Mouse (Mus musculus) embryonic facial prominence, embryonic 11.5 days (tissue): Measurements from ENCODE around the gene Btg2. TPM values are rescaled to one million over a fixed set of nuclear protein-coding genes. Genes with fewer than 3 reads are reported as not detected.

ENCODE experiments used
- ATAC-seq: fragments of 200-750 bp; cut with Nextera tagmentation; replicated peaks from 2 replicates; pipeline ENCODE4 v1.8.0; 2017; ENCODE audit warnings: low read depth; ENCODE audit not compliant: insufficient number of reproducible peaks, low FRiP score, low TSS enrichment
- DNase-seq: peaks from one replicate; pipeline ENCODE4 v3.0.0-alpha.2; 2015; ENCODE audit warnings: low spot score
- H3K27ac ChIP-seq: fragments of 300-500 bp; sonication (generic); replicated peaks from 2 replicates; pipeline ENCODE4 v1.5.1; 2014; ENCODE audit warnings: mild to moderate bottlenecking, low read depth, low read length, control low read depth
- H3K27me3 ChIP-seq: fragments of 300-500 bp; sonication (generic); 2 replicates; pipeline ENCODE4 v1.6.1; 2014; ENCODE audit warnings: mild to moderate bottlenecking, low read length, moderate library complexity, mixed read lengths; ENCODE audit not compliant: control insufficient read depth, insufficient read depth
- H3K36me3 ChIP-seq: fragments of 300-500 bp; sonication (generic); replicated peaks from 2 replicates; pipeline ENCODE4 v1.6.1; 2014; ENCODE audit warnings: low read depth, mild to moderate bottlenecking, low read length, moderate library complexity, mixed read lengths; ENCODE audit not compliant: control insufficient read depth, insufficient read depth
- H3K4me1 ChIP-seq: fragments of 300-500 bp; sonication (generic); 2 replicates; pipeline ENCODE4 v1.6.1; 2014; ENCODE audit warnings: low read length, mixed read lengths; ENCODE audit not compliant: control insufficient read depth, insufficient read depth
- H3K4me2 ChIP-seq: fragments of 300-500 bp; sonication (generic); 2 replicates; pipeline ENCODE4 v1.6.1; 2014; ENCODE audit warnings: low read depth, mild to moderate bottlenecking, control low read depth, low read length, moderate library complexity
- H3K4me3 ChIP-seq: fragments of 300-500 bp; sonication (generic); 2 replicates; pipeline ENCODE4 v1.5.1; 2014; ENCODE audit warnings: low read depth, low read length, control low read depth
- H3K9ac ChIP-seq: fragments of 300-500 bp; sonication (generic); replicated peaks from 2 replicates; pipeline ENCODE4 v1.6.1; 2014; ENCODE audit warnings: mild to moderate bottlenecking, control low read depth, low read length
- H3K9me3 ChIP-seq: fragments of 300-500 bp; sonication (generic); replicated peaks from 2 replicates; pipeline ENCODE4 v1.6.1; 2016; ENCODE audit warnings: mild to moderate bottlenecking, low read length, inconsistent platforms, mixed read lengths; ENCODE audit not compliant: control insufficient read depth
- WGBS: fragments of 180-500 bp; shearing (Covaris S2); extraction: QIAGEN DNeasy Blood & Tissue Kit; methylation state at CpG from one replicate; pipeline ENCODE4 v1.1.7; 2014; 5-methylcytosine and 5-hydroxymethylcytosine counted together
- polyA plus RNA-seq: library from polyadenylated mRNA; unstranded; fragments of >200 nt; fragmentation: Nextera tagmentation; extraction: Ambion mirVana; gene quantifications from 2 replicates; pipeline ENCODE4 v1.2.1, GENCODE M21; 2014

Btg2 gene
- polyA plus RNA-seq, 1 experiment from 2014 or later, result 38.9 TPM

- Histone ChIP-seq H3K9ac (no peak overlapping the region), H3K4me3 (no peak overlapping the region), H3K27me3 (no peaks in the 10 kb centered on the region; the same call in 1 of the 2 replicates), H3K4me1 (no peaks in the 10 kb centered on the region; the same call in 1 of the 2 replicates), H3K9me3 (no peaks in the 10 kb centered on the region), H3K4me2 (no peak overlapping the region), H3K36me3 (no peaks in the 10 kb centered on the region), H3K27ac (no peak overlapping the region)
- 85% methylated on average over 6 of the region's 6 CpGs for WGBS
- no peak for DNase-seq
- no peak for ATAC-seq
Measured at GRCm38 (mm10) chr1:134047431-134047830, 31.5 kb downstream of the Btg2 start.

GRCm38 (mm10) chr1:134046387-134046786 lies 32.5 kb downstream of the Btg2 start:
- ATAC-seq, result 0 out of 2 replicates have a peak, but pooled peaks have one; percentile 25
- Histone ChIP-seq H3K4me1 (no peaks in the 10 kb centered on the region; the same call in 1 of the 2 replicates), H3K27me3 (no peaks in the 10 kb centered on the region; the same call in 1 of the 2 replicates), H3K9me3 (no peaks in the 10 kb centered on the region), H3K9ac (peak overlapping the region; percentile 43; the same call in 1 of the 2 replicates), H3K36me3 (no peaks in the 10 kb centered on the region), H3K4me3 (peak overlapping the region; percentile 14; the same call in 1 of the 2 replicates), H3K4me2 (peak overlapping the region; percentile 38), H3K27ac (no peak overlapping the region)
- WGBS, result 34% methylated on average over 22 of the region's 23 CpGs
- no peak for DNase-seq

GRCm38 (mm10) chr1:134045971-134046370 lies 32.9 kb downstream of the Btg2 start:
- Histone ChIP-seq H3K27me3 (no peaks in the 10 kb centered on the region; the same call in 1 of the 2 replicates), H3K36me3 (no peaks in the 10 kb centered on the region), H3K9ac (peak overlapping the region; percentile 43), H3K4me1 (no peaks in the 10 kb centered on the region), H3K27ac (no peak overlapping the region), H3K9me3 (no peaks in the 10 kb centered on the region), H3K4me2 (peak overlapping the region; percentile 38), H3K4me3 (peak overlapping the region; percentile 14; the same call in 1 of the 2 replicates)
- WGBS, result 6% methylated on average over 9 of the region's 9 CpGs
- peak; percentile 31; the same call in 1 of the 2 replicates for ATAC-seq
- DNase-seq, result peak; percentile 87

GRCm38 (mm10) chr1:134044805-134045204 lies 34.1 kb downstream of the Btg2 start:
- 91% methylated on average over 6 of the region's 6 CpGs for WGBS
- Histone ChIP-seq H3K4me2 (no peak overlapping the region), H3K27ac (no peak overlapping the region), H3K4me1 (no peaks in the 10 kb centered on the region), H3K27me3 (no peaks in the 10 kb centered on the region; the same call in 1 of the 2 replicates), H3K9me3 (no peaks in the 10 kb centered on the region), H3K4me3 (no peak overlapping the region), H3K9ac (no peak overlapping the region), H3K36me3 (no peaks in the 10 kb centered on the region)
- DNase-seq (no peak), ATAC-seq (no peak)

GRCm38 (mm10) chr1:134042341-134042740 lies 36.6 kb downstream of the Btg2 start:
- no peak overlapping the region for H3K4me2 ChIP-seq
- H3K36me3 ChIP-seq, result no peaks in the 10 kb centered on the region
- ATAC-seq, result no peak
- no peaks in the 10 kb centered on the region for H3K27me3 ChIP-seq
- H3K9me3 ChIP-seq, result no peaks in the 10 kb centered on the region
- no peak for DNase-seq
- no peak overlapping the region for H3K4me3 ChIP-seq
- H3K27ac ChIP-seq, result no peak overlapping the region
- H3K9ac ChIP-seq, result no peak overlapping the region
- H3K4me1 ChIP-seq, result no peaks in the 10 kb centered on the region
- 19% methylated on average over 1 of the region's 1 CpGs for WGBS

- Histone ChIP-seq H3K4me1 (no peaks in the 10 kb centered on the region), H3K27me3 (no peaks in the 10 kb centered on the region), H3K9me3 (no peaks in the 10 kb centered on the region), H3K4me3 (no peak overlapping the region), H3K4me2 (no peak overlapping the region), H3K36me3 (no peaks in the 10 kb centered on the region), H3K27ac (no peak overlapping the region), H3K9ac (no peak overlapping the region)
- no peak for DNase-seq
- no peak for ATAC-seq
- WGBS, result 46% methylated on average over 2 of the region's 2 CpGs
Measured at GRCm38 (mm10) chr1:134041900-134042299, 37.0 kb downstream of the Btg2 start.

GRCm38 (mm10) chr1:134039361-134039760 lies 39.6 kb downstream of the Btg2 start:
- Histone ChIP-seq H3K4me3 (no peak overlapping the region), H3K9me3 (no peaks in the 10 kb centered on the region), H3K9ac (no peak overlapping the region), H3K4me2 (no peak overlapping the region), H3K27me3 (no peaks in the 10 kb centered on the region), H3K4me1 (no peaks in the 10 kb centered on the region), H3K27ac (no peak overlapping the region), H3K36me3 (no peaks in the 10 kb centered on the region)
- DNase-seq (no peak), ATAC-seq (no peak)
- WGBS, result 89% methylated on average over 2 of the region's 2 CpGs

GRCm38 (mm10) chr1:134038336-134038735 lies 40.6 kb downstream of the Btg2 start:
- ATAC-seq (no peak), DNase-seq (no peak)
- Histone ChIP-seq H3K4me1 (no peaks in the 10 kb centered on the region), H3K27ac (no peak overlapping the region), H3K9ac (no peak overlapping the region), H3K4me2 (no peak overlapping the region), H3K9me3 (no peaks in the 10 kb centered on the region), H3K36me3 (no peaks in the 10 kb centered on the region), H3K27me3 (no peaks in the 10 kb centered on the region), H3K4me3 (no peak overlapping the region)
- 57% methylated on average over 4 of the region's 4 CpGs for WGBS
